Mouse (Mus musculus): Measurements from ENCODE around the gene Mtor. TPM values are rescaled to one million over a fixed set of nuclear protein-coding genes. Genes with fewer than 3 reads are reported as not detected.

Gene Mtor
- polyA plus RNA-seq, 1 experiment from 2014 or later = 12.7 TPM

- H3K4me3 ChIP-seq = no peak overlapping the region
- no peak overlapping the region for H3K27ac ChIP-seq
- peaks cover 45% of the 10 kb centered on the region for H3K36me3 ChIP-seq
- H3K27me3 ChIP-seq = no peaks in the 10 kb centered on the region
- H3K9me3 ChIP-seq (replicated peaks) = no peaks in the 10 kb centered on the region
- no peak overlapping the region for H3K9ac ChIP-seq
- WGBS = 88% methylated on average over 2 of the region's 2 CpGs
- H3K4me2 ChIP-seq = no peak overlapping the region
- peaks cover 11% of the 10 kb centered on the region; the same call in 1 of the 2 replicates for H3K4me1 ChIP-seq (replicated peaks)
- ATAC-seq (replicated peaks; ENCODE audit: insufficient number of reproducible peaks, insufficient read depth, low FRiP score, low read depth) = no peak
Measured at GRCm38 (mm10) chr4:148515313-148515712, 66.9 kb downstream of the Mtor start.

- Histone ChIP-seq H3K4me1 (replicated peaks) (peaks cover 11% of the 10 kb centered on the region; the same call in 1 of the 2 replicates), H3K27me3 (no peaks in the 10 kb centered on the region), H3K4me2 (no peak overlapping the region), H3K9me3 (replicated peaks) (no peaks in the 10 kb centered on the region), H3K27ac (peak overlapping the region; percentile 31; the same call in 1 of the 2 replicates), H3K9ac (no peak overlapping the region), H3K4me3 (no peak overlapping the region), H3K36me3 (peaks cover 51% of the 10 kb centered on the region)
- 44% methylated on average over 4 of the region's 4 CpGs for WGBS
- no peak for ATAC-seq (replicated peaks; ENCODE audit: insufficient number of reproducible peaks, insufficient read depth, low FRiP score, low read depth)
Measured at GRCm38 (mm10) chr4:148517809-148518208, 69.4 kb downstream of the Mtor start.

GRCm38 (mm10) chr4:148518235-148518795 lies 69.9 kb downstream of the Mtor start:
- Histone ChIP-seq H3K4me2 (no peak overlapping the region), H3K4me3 (no peak overlapping the region), H3K27ac (peak overlapping the region; percentile 31), H3K4me1 (replicated peaks) (peaks cover 11% of the 10 kb centered on the region; the same call in 1 of the 2 replicates), H3K9ac (no peak overlapping the region), H3K27me3 (no peaks in the 10 kb centered on the region), H3K36me3 (peaks cover 52% of the 10 kb centered on the region), H3K9me3 (replicated peaks) (no peaks in the 10 kb centered on the region)
- ATAC-seq (replicated peaks; ENCODE audit: insufficient number of reproducible peaks, insufficient read depth, low FRiP score, low read depth) = no peak
- WGBS = 50% methylated on average over 5 of the region's 5 CpGs

GRCm38 (mm10) chr4:148523538-148523937 lies 75.1 kb downstream of the Mtor start:
- H3K4me1 ChIP-seq (replicated peaks) = peaks cover 2% of the 10 kb centered on the region; the same call in 1 of the 2 replicates
- no peak overlapping the region for H3K9ac ChIP-seq
- H3K36me3 ChIP-seq = peaks cover 54% of the 10 kb centered on the region
- H3K4me3 ChIP-seq = no peak overlapping the region
- H3K27me3 ChIP-seq = no peaks in the 10 kb centered on the region
- WGBS = 64% methylated on average over 7 of the region's 7 CpGs
- no peak overlapping the region for H3K27ac ChIP-seq
- ATAC-seq (replicated peaks; ENCODE audit: insufficient number of reproducible peaks, insufficient read depth, low FRiP score, low read depth) = no peak; the same call in 1 of the 2 replicates
- no peak overlapping the region for H3K4me2 ChIP-seq
- no peaks in the 10 kb centered on the region for H3K9me3 ChIP-seq (replicated peaks)

- Histone ChIP-seq H3K4me1 (replicated peaks) (no peaks in the 10 kb centered on the region), H3K9me3 (replicated peaks) (no peaks in the 10 kb centered on the region), H3K36me3 (peaks cover 71% of the 10 kb centered on the region), H3K27ac (no peak overlapping the region), H3K4me2 (no peak overlapping the region), H3K27me3 (no peaks in the 10 kb centered on the region), H3K4me3 (no peak overlapping the region), H3K9ac (no peak overlapping the region)
- 80% methylated on average over 10 of the region's 10 CpGs for WGBS
- no peak for ATAC-seq (replicated peaks; ENCODE audit: insufficient number of reproducible peaks, insufficient read depth, low FRiP score, low read depth)
Measured at GRCm38 (mm10) chr4:148527158-148527910, 78.9 kb downstream of the Mtor start.

- no peaks in the 10 kb centered on the region for H3K4me1 ChIP-seq (replicated peaks)
- H3K27ac ChIP-seq = no peak overlapping the region
- H3K36me3 ChIP-seq = peaks cover 79% of the 10 kb centered on the region
- H3K9me3 ChIP-seq (replicated peaks) = no peaks in the 10 kb centered on the region
- no peak for ATAC-seq (replicated peaks; ENCODE audit: insufficient number of reproducible peaks, insufficient read depth, low FRiP score, low read depth)
- no peak overlapping the region for H3K4me3 ChIP-seq
- H3K4me2 ChIP-seq = no peak overlapping the region
- no peaks in the 10 kb centered on the region for H3K27me3 ChIP-seq
- 93% methylated on average over 5 of the region's 5 CpGs for WGBS
- no peak overlapping the region for H3K9ac ChIP-seq
Measured at GRCm38 (mm10) chr4:148530351-148530750, 81.9 kb downstream of the Mtor start.

- no peaks in the 10 kb centered on the region for H3K4me1 ChIP-seq (replicated peaks)
- 80% methylated on average over 6 of the region's 6 CpGs for WGBS
- H3K27me3 ChIP-seq = no peaks in the 10 kb centered on the region
- H3K4me2 ChIP-seq = no peak overlapping the region
- no peak overlapping the region for H3K9ac ChIP-seq
- no peak overlapping the region for H3K27ac ChIP-seq
- no peak for ATAC-seq (replicated peaks; ENCODE audit: insufficient number of reproducible peaks, insufficient read depth, low FRiP score, low read depth)
- no peaks in the 10 kb centered on the region for H3K9me3 ChIP-seq (replicated peaks)
- no peak overlapping the region for H3K4me3 ChIP-seq
- H3K36me3 ChIP-seq = peaks cover 79% of the 10 kb centered on the region
Measured at GRCm38 (mm10) chr4:148530778-148531177, 82.4 kb downstream of the Mtor start.

GRCm38 (mm10) chr4:148531341-148531740 lies 82.9 kb downstream of the Mtor start:
- no peaks in the 10 kb centered on the region for H3K9me3 ChIP-seq (replicated peaks)
- WGBS = 87% methylated on average over 4 of the region's 4 CpGs
- no peak overlapping the region for H3K27ac ChIP-seq
- no peak for ATAC-seq (replicated peaks; ENCODE audit: insufficient number of reproducible peaks, insufficient read depth, low FRiP score, low read depth)
- H3K9ac ChIP-seq = no peak overlapping the region
- H3K27me3 ChIP-seq = no peaks in the 10 kb centered on the region
- peaks cover 79% of the 10 kb centered on the region for H3K36me3 ChIP-seq
- H3K4me1 ChIP-seq (replicated peaks) = no peaks in the 10 kb centered on the region
- H3K4me3 ChIP-seq = no peak overlapping the region
- H3K4me2 ChIP-seq = no peak overlapping the region

- H3K9ac ChIP-seq = no peak overlapping the region
- ATAC-seq (replicated peaks; ENCODE audit: insufficient number of reproducible peaks, insufficient read depth, low FRiP score, low read depth) = no peak
- H3K27me3 ChIP-seq = no peaks in the 10 kb centered on the region
- no peaks in the 10 kb centered on the region for H3K4me1 ChIP-seq (replicated peaks)
- H3K36me3 ChIP-seq = peaks cover 84% of the 10 kb centered on the region
- WGBS = 93% methylated on average over 3 of the region's 3 CpGs
- no peak overlapping the region for H3K27ac ChIP-seq
- no peaks in the 10 kb centered on the region for H3K9me3 ChIP-seq (replicated peaks)
- no peak overlapping the region for H3K4me2 ChIP-seq
- H3K4me3 ChIP-seq = no peak overlapping the region
Measured at GRCm38 (mm10) chr4:148532516-148532915, 84.1 kb downstream of the Mtor start.

GRCm38 (mm10) chr4:148533613-148534328 lies 85.4 kb downstream of the Mtor start:
- no peak overlapping the region for H3K4me3 ChIP-seq
- no peak overlapping the region for H3K9ac ChIP-seq
- no peaks in the 10 kb centered on the region for H3K9me3 ChIP-seq (replicated peaks)
- H3K4me1 ChIP-seq (replicated peaks) = no peaks in the 10 kb centered on the region
- no peaks in the 10 kb centered on the region for H3K27me3 ChIP-seq
- H3K4me2 ChIP-seq = no peak overlapping the region
- peaks cover 86% of the 10 kb centered on the region for H3K36me3 ChIP-seq
- 0 out of 2 replicates have a peak, but pooled peaks have one; percentile 29 for ATAC-seq (replicated peaks; ENCODE audit: insufficient number of reproducible peaks, insufficient read depth, low FRiP score, low read depth)
- H3K27ac ChIP-seq = no peak overlapping the region
- 86% methylated on average over 12 of the region's 12 CpGs for WGBS

- Histone ChIP-seq H3K36me3 (peaks cover 93% of the 10 kb centered on the region), H3K4me2 (no peak overlapping the region), H3K4me1 (replicated peaks) (no peaks in the 10 kb centered on the region), H3K4me3 (no peak overlapping the region), H3K9me3 (replicated peaks) (no peaks in the 10 kb centered on the region), H3K27me3 (no peaks in the 10 kb centered on the region), H3K27ac (no peak overlapping the region), H3K9ac (no peak overlapping the region)
- WGBS = 74% methylated on average over 3 of the region's 3 CpGs
- ATAC-seq (replicated peaks; ENCODE audit: insufficient number of reproducible peaks, insufficient read depth, low FRiP score, low read depth) = no peak
Measured at GRCm38 (mm10) chr4:148535876-148536275, 87.5 kb downstream of the Mtor start.
